Mouse (Mus musculus): ENCODE measurements around the gene Tmem79. TPM values are rescaled to one million over a fixed set of nuclear protein-coding genes. Genes with fewer than 3 reads are reported as not detected.

The Tmem79 gene
- polyA plus RNA-seq, 1 experiment from 2014 or later = 0.82 TPM

GRCm38 (mm10) chr3:88359584-88359983 lies 23.6 kb upstream of the Tmem79 start:
- WGBS = 57% methylated on average over 5 of the region's 5 CpGs
- Histone ChIP-seq H3K4me2 (replicated peaks) (no peak overlapping the region), H3K36me3 (replicated peaks; ENCODE audit: control insufficient read depth, insufficient read depth) (peaks cover 91% of the 10 kb centered on the region), H3K9ac (no peak overlapping the region), H3K4me1 (replicated peaks; ENCODE audit: control insufficient read depth, insufficient read depth, low read length) (no peaks in the 10 kb centered on the region), H3K4me3 (replicated peaks; ENCODE audit: low read length) (no peak overlapping the region), H3K27me3 (ENCODE audit: control insufficient read depth, insufficient read depth, low read length) (no peaks in the 10 kb centered on the region), H3K27ac (no peak overlapping the region), H3K9me3 (ENCODE audit: control insufficient read depth, low read length) (no peaks in the 10 kb centered on the region)
- DNase-seq (ENCODE audit: low spot score) = no peak
- no peak for ATAC-seq (ENCODE audit: low FRiP score)

GRCm38 (mm10) chr3:88354396-88355165 lies 18.6 kb upstream of the Tmem79 start:
- no peaks in the 10 kb centered on the region for H3K27me3 ChIP-seq (ENCODE audit: control insufficient read depth, insufficient read depth, low read length)
- no peak overlapping the region for H3K27ac ChIP-seq
- H3K9ac ChIP-seq = no peak overlapping the region
- no peak overlapping the region for H3K4me3 ChIP-seq (replicated peaks; ENCODE audit: low read length)
- DNase-seq (ENCODE audit: low spot score) (no peak), ATAC-seq (ENCODE audit: low FRiP score) (no peak)
- H3K4me2 ChIP-seq (replicated peaks) = no peak overlapping the region
- no peaks in the 10 kb centered on the region for H3K9me3 ChIP-seq (ENCODE audit: control insufficient read depth, low read length)
- peaks cover 100% of the 10 kb centered on the region for H3K36me3 ChIP-seq (replicated peaks; ENCODE audit: control insufficient read depth, insufficient read depth)
- no peaks in the 10 kb centered on the region for H3K4me1 ChIP-seq (replicated peaks; ENCODE audit: control insufficient read depth, insufficient read depth, low read length)
- 97% methylated on average over 8 of the region's 8 CpGs for WGBS

- H3K9ac ChIP-seq = no peak overlapping the region
- H3K27ac ChIP-seq = no peak overlapping the region
- 96% methylated on average over 9 of the region's 9 CpGs for WGBS
- H3K4me2 ChIP-seq (replicated peaks) = no peak overlapping the region
- no peaks in the 10 kb centered on the region for H3K9me3 ChIP-seq (ENCODE audit: control insufficient read depth, low read length)
- H3K4me1 ChIP-seq (replicated peaks; ENCODE audit: control insufficient read depth, insufficient read depth, low read length) = no peaks in the 10 kb centered on the region
- peaks cover 100% of the 10 kb centered on the region for H3K36me3 ChIP-seq (replicated peaks; ENCODE audit: control insufficient read depth, insufficient read depth)
- no peaks in the 10 kb centered on the region for H3K27me3 ChIP-seq (ENCODE audit: control insufficient read depth, insufficient read depth, low read length)
- DNase-seq (ENCODE audit: low spot score) = no peak
- H3K4me3 ChIP-seq (replicated peaks; ENCODE audit: low read length) = no peak overlapping the region
- ATAC-seq (ENCODE audit: low FRiP score) = no peak
Measured at GRCm38 (mm10) chr3:88352907-88353306, 17.0 kb upstream of the Tmem79 start.

DNA sequence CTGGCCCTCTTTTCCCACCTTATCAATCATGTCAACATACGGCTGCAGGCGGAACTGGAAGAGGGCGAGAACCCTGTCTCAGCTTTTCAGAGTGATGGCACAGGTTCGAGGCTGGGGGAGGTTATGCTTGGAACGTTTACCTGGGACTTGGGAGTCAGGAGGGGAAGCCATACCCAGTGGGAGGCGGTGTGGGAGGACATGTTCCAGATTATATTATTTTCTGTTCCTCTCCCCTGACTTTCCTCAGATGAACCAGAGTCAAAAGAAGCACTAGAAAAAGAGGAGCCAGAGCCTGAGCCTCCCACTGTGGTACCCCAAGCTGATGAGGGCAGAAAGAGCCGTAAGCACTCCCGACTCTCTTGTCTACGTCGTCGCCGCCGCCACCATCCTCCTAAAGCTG lies 14.8 kb upstream of the Tmem79 start:
- WGBS = 95% methylated on average over 13 of the region's 13 CpGs

DNA sequence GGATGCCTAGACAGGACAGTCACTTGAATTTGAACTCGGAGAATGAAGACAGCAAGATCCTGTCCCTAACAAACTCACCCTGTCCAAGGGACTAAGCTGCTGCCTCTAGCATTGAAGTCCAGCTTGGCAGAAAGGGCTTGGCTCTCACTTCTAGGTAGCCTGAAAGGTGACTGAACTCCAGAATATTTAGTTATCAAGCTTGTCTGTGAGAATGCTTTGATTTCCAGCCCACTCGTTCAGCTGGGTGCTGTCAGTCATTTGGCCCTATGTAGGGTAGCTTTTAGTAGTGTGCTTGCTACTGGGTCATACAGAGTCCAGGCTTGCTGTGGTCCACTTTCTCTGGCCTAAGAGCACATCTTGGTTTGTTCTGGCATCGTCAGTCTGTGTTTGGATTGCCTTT lies 3.1 kb upstream of the Tmem79 start:
- H3K9ac ChIP-seq = no peak overlapping the region
- ATAC-seq (ENCODE audit: low FRiP score) = no peak
- DNase-seq (ENCODE audit: low spot score) = no peak
- H3K4me3 ChIP-seq (replicated peaks; ENCODE audit: low read length) = no peak overlapping the region
- H3K4me1 ChIP-seq (replicated peaks; ENCODE audit: control insufficient read depth, insufficient read depth, low read length) = peaks cover 18% of the 10 kb centered on the region
- no peaks in the 10 kb centered on the region for H3K27me3 ChIP-seq (ENCODE audit: control insufficient read depth, insufficient read depth, low read length)
- H3K4me2 ChIP-seq (replicated peaks) = no peak overlapping the region
- H3K9me3 ChIP-seq (ENCODE audit: control insufficient read depth, low read length) = no peaks in the 10 kb centered on the region
- H3K36me3 ChIP-seq (replicated peaks; ENCODE audit: control insufficient read depth, insufficient read depth) = peaks cover 33% of the 10 kb centered on the region
- 82% methylated on average over 3 of the region's 3 CpGs for WGBS
- no peak overlapping the region for H3K27ac ChIP-seq

More for the DNA sequence above, 14.8 kb upstream of the Tmem79 start:
- no peaks in the 10 kb centered on the region for H3K9me3 ChIP-seq (ENCODE audit: control insufficient read depth, low read length)
- H3K27ac ChIP-seq = no peak overlapping the region
- ATAC-seq (ENCODE audit: low FRiP score) (no peak), DNase-seq (ENCODE audit: low spot score) (no peak)
- H3K4me1 ChIP-seq (replicated peaks; ENCODE audit: control insufficient read depth, insufficient read depth, low read length) = no peaks in the 10 kb centered on the region
- H3K9ac ChIP-seq = no peak overlapping the region
- H3K4me2 ChIP-seq (replicated peaks) = no peak overlapping the region
- H3K27me3 ChIP-seq (ENCODE audit: control insufficient read depth, insufficient read depth, low read length) = no peaks in the 10 kb centered on the region
- peaks cover 100% of the 10 kb centered on the region for H3K36me3 ChIP-seq (replicated peaks; ENCODE audit: control insufficient read depth, insufficient read depth)
- H3K4me3 ChIP-seq (replicated peaks; ENCODE audit: low read length) = no peak overlapping the region

DNA sequence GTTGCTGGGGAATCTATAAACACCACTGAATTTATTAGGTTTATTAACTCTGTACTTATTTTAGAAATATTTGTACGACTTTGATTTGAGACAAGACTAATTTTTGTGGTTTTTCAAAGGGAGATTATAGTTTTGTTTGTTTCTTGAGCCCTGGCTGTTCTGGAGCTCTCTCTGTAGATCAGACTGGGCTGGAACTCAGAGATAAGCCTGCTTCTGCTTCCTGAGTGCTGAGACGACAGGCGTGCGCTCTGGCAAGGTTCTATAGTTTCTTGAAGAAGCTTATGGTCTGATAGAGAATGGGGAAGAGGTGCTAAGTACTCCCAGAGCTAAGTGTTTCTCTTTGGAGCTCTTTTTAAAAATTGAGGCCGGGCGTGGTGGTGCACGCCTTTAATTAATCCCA lies 2.4 kb upstream of the Tmem79 start:
- DNase-seq (ENCODE audit: low spot score) = no peak
- H3K36me3 ChIP-seq (replicated peaks; ENCODE audit: control insufficient read depth, insufficient read depth) = peaks cover 26% of the 10 kb centered on the region
- H3K9me3 ChIP-seq (ENCODE audit: control insufficient read depth, low read length) = no peaks in the 10 kb centered on the region
- no peaks in the 10 kb centered on the region for H3K27me3 ChIP-seq (ENCODE audit: control insufficient read depth, insufficient read depth, low read length)
- no peak overlapping the region for H3K4me3 ChIP-seq (replicated peaks; ENCODE audit: low read length)
- H3K9ac ChIP-seq = no peak overlapping the region
- WGBS = 96% methylated on average over 7 of the region's 7 CpGs
- no peak for ATAC-seq (ENCODE audit: low FRiP score)
- no peak overlapping the region for H3K27ac ChIP-seq
- H3K4me1 ChIP-seq (replicated peaks; ENCODE audit: control insufficient read depth, insufficient read depth, low read length) = peaks cover 18% of the 10 kb centered on the region
- no peak overlapping the region for H3K4me2 ChIP-seq (replicated peaks)

GRCm38 (mm10) chr3:88337367-88338020 lies 1.5 kb upstream of the Tmem79 start:
- ATAC-seq (ENCODE audit: low FRiP score) (no peak), DNase-seq (ENCODE audit: low spot score) (no peak)
- H3K27me3 ChIP-seq (ENCODE audit: control insufficient read depth, insufficient read depth, low read length) = no peaks in the 10 kb centered on the region
- WGBS = 82% methylated on average over 11 of the region's 11 CpGs
- H3K9ac ChIP-seq = no peak overlapping the region
- no peaks in the 10 kb centered on the region for H3K9me3 ChIP-seq (ENCODE audit: control insufficient read depth, low read length)
- H3K4me2 ChIP-seq (replicated peaks) = peak overlapping the region; percentile 76
- peaks cover 18% of the 10 kb centered on the region for H3K36me3 ChIP-seq (replicated peaks; ENCODE audit: control insufficient read depth, insufficient read depth)
- no peak overlapping the region for H3K27ac ChIP-seq
- H3K4me1 ChIP-seq (replicated peaks; ENCODE audit: control insufficient read depth, insufficient read depth, low read length) = peaks cover 18% of the 10 kb centered on the region
- H3K4me3 ChIP-seq (replicated peaks; ENCODE audit: low read length) = no peak overlapping the region; the same call in 1 of the 2 replicates

GRCm38 (mm10) chr3:88335436-88336053 lies 403 bp downstream of the Tmem79 start:
- H3K4me1 ChIP-seq (replicated peaks; ENCODE audit: control insufficient read depth, insufficient read depth, low read length) = peaks cover 18% of the 10 kb centered on the region
- peak overlapping the region; percentile 95 for H3K27ac ChIP-seq
- peak overlapping the region; percentile 87 for H3K9ac ChIP-seq
- 1% methylated on average over 27 of the region's 27 CpGs for WGBS
- no peaks in the 10 kb centered on the region for H3K27me3 ChIP-seq (ENCODE audit: control insufficient read depth, insufficient read depth, low read length)
- H3K4me3 ChIP-seq (replicated peaks; ENCODE audit: low read length) = peak overlapping the region; percentile 76
- H3K4me2 ChIP-seq (replicated peaks) = peak overlapping the region; percentile 76
- H3K9me3 ChIP-seq (ENCODE audit: control insufficient read depth, low read length) = no peaks in the 10 kb centered on the region
- peaks cover 1% of the 10 kb centered on the region; the same call in 1 of the 2 replicates for H3K36me3 ChIP-seq (replicated peaks; ENCODE audit: control insufficient read depth, insufficient read depth)
- ATAC-seq (ENCODE audit: low FRiP score) (peak; percentile 76), DNase-seq (ENCODE audit: low spot score) (no peak)

- H3K4me2 ChIP-seq (replicated peaks) = peak overlapping the region; percentile 76
- H3K36me3 ChIP-seq (replicated peaks; ENCODE audit: control insufficient read depth, insufficient read depth) = 0 out of 2 replicates have a peak, but pooled peaks cover 3% of the 10 kb centered on the region
- H3K27ac ChIP-seq = peak overlapping the region; percentile 95; the same call in 1 of the 2 replicates
- H3K4me1 ChIP-seq (replicated peaks; ENCODE audit: control insufficient read depth, insufficient read depth, low read length) = peaks cover 18% of the 10 kb centered on the region
- H3K9me3 ChIP-seq (ENCODE audit: control insufficient read depth, low read length) = no peaks in the 10 kb centered on the region
- DNase-seq (ENCODE audit: low spot score) (no peak), ATAC-seq (ENCODE audit: low FRiP score) (no peak)
- H3K9ac ChIP-seq = peak overlapping the region; percentile 87
- WGBS = 42% methylated on average over 3 of the region's 3 CpGs
- peak overlapping the region; percentile 76 for H3K4me3 ChIP-seq (replicated peaks; ENCODE audit: low read length)
- no peaks in the 10 kb centered on the region for H3K27me3 ChIP-seq (ENCODE audit: control insufficient read depth, insufficient read depth, low read length)
Measured at GRCm38 (mm10) chr3:88334902-88335435, 979 bp downstream of the Tmem79 start.
